Mouse (Mus musculus): ENCODE measurements around the gene Fance. TPM values are rescaled to one million over a fixed set of nuclear protein-coding genes. Genes with fewer than 3 reads are reported as not detected.

Fance gene
- polyA plus RNA-seq, 1 experiment from 2014 or later = 33.7 TPM

DNA sequence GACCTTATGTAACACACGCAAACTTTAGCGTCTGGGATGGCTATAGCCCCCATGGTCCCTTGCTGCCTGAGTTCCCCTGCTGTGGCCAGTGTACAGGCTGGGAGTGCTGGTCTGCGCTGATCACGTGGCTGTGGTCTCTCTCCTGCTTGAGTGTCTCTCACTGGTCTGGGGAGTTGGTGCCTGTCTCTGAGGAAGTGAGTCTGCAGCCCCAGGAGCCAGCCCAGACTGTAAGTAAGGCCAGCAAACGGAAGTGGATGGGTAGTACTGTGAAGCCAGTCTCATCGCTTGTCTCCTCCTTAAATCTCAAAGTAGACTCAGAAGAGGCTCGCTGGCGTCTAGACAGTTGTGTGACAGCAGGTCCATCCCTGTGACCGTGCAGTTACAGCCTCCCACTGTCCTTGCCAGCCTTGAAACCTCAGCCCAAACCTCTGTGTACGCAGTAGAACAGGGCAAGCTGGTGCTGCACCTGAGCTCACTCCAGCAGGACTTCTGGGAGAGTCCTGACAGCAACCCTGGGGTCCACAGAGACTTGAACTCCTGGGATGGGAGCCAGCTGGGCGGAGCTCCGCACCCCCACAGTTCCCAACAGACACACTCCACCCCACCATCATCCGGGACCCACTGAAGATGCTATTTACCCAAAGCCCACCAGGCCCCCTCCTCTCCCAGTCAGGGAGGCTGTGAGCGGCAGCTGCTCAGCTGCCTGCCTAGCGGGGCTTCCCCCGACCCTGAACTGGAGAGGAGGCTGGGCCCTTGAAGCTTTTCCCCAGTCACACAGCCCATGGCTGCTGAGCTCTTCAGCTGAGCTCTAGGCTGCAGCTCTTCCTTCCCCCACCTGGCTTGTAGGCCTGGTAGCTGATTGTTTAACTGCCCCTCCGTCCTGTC, 18.6 kb upstream of the Fance start:
- H3K9ac ChIP-seq = no peak overlapping the region
- 65% methylated on average over 17 of the region's 17 CpGs for WGBS
- no peak overlapping the region for H3K4me2 ChIP-seq
- 0 out of 2 replicates have a peak, but pooled peaks cover 6% of the 10 kb centered on the region for H3K9me3 ChIP-seq (replicated peaks)
- H3K36me3 ChIP-seq = peaks cover 38% of the 10 kb centered on the region
- H3K27me3 ChIP-seq = no peaks in the 10 kb centered on the region
- H3K4me1 ChIP-seq = peaks cover 20% of the 10 kb centered on the region
- H3K4me3 ChIP-seq (replicated peaks) = no peak overlapping the region
- H3K27ac ChIP-seq = no peak overlapping the region
- 0 out of 2 replicates have a peak, but pooled peaks have one; percentile 9 for ATAC-seq (replicated peaks; ENCODE audit: low FRiP score)

DNA sequence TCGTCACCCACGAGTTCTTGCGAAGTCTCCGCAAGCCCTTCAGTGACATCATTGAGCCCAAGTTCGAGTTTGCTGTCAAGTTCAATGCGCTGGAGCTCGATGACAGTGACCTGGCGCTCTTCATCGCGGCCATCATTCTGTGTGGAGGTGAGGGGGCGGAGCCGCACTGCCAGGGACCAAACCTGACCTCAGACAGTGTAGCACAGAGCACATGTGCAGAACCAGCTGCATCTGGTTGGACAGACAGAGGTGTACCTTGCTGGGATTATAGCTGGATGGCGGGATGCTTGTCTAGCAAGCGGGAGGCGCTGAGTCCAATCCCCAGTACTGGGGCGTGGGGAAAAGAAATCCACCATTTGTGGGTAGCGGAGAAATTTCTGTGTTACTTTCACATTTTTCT, 14.4 kb upstream of the Fance start:
- Histone ChIP-seq H3K9me3 (replicated peaks) (no peaks in the 10 kb centered on the region), H3K27ac (no peak overlapping the region), H3K4me1 (peaks cover 27% of the 10 kb centered on the region), H3K9ac (no peak overlapping the region), H3K36me3 (peaks cover 30% of the 10 kb centered on the region), H3K4me3 (replicated peaks) (no peak overlapping the region), H3K27me3 (no peaks in the 10 kb centered on the region), H3K4me2 (no peak overlapping the region)
- 0 out of 2 replicates have a peak, but pooled peaks have one; percentile 33 for ATAC-seq (replicated peaks; ENCODE audit: low FRiP score)
- 93% methylated on average over 17 of the region's 17 CpGs for WGBS

DNA sequence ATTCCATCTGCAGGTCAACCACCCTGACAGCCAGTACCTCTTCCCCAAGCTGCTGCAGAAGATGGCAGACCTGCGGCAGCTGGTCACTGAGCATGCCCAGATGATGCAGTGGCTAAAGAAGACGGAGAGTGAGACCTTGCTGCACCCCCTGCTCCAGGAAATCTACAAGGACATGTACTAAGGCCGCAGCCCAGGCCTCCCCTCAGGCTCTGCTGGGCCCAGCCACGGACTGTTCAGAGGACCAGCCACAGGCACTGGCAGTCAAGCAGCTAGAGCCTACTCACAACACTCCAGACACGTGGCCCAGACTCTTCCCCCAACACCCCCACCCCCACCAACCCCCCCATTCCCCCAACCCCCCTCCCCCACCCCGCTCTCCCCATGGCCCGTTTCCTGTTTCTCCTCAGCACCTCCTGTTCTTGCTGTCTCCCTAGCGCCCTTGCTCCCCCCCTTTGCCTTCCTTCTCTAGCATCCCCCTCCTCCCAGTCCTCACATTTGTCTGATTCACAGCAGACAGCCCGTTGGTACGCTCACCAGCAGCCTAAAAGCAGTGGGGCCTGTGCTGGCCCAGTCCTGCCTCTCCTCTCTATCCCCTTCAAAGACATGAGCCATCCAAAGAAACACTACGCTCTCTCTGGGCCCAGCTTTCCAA, 13.5 kb upstream of the Fance start:
- Histone ChIP-seq H3K27ac (0 out of 2 replicates have a peak overlapping the region, but pooled peaks have one; percentile 30), H3K9me3 (replicated peaks) (no peaks in the 10 kb centered on the region), H3K9ac (no peak overlapping the region), H3K4me2 (no peak overlapping the region), H3K4me3 (replicated peaks) (no peak overlapping the region), H3K4me1 (peaks cover 22% of the 10 kb centered on the region), H3K27me3 (no peaks in the 10 kb centered on the region), H3K36me3 (peaks cover 30% of the 10 kb centered on the region)
- 32% methylated on average over 9 of the region's 11 CpGs for WGBS
- ATAC-seq (replicated peaks; ENCODE audit: low FRiP score) = no peak

DNA sequence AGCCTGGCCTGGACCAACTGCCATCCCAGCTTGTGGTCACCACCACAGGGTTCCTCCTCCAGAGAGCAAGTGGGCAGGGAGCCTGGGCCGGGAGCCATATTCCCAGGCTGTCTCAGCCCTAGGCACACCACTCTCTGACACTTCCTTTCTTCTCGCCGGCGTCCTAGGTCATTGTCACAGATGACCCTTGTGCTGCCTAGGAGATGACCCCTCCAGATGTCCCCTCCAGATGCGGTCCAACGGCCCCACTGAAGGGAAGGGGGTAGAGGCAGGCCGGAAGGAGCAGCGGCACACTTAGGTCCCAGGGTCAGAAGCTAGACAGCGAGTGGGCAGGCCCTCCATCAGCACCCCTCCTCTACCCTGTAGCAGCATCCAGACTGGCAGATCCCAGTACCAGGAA, 13.0 kb upstream of the Fance start:
- H3K9ac ChIP-seq = no peak overlapping the region

DNA sequence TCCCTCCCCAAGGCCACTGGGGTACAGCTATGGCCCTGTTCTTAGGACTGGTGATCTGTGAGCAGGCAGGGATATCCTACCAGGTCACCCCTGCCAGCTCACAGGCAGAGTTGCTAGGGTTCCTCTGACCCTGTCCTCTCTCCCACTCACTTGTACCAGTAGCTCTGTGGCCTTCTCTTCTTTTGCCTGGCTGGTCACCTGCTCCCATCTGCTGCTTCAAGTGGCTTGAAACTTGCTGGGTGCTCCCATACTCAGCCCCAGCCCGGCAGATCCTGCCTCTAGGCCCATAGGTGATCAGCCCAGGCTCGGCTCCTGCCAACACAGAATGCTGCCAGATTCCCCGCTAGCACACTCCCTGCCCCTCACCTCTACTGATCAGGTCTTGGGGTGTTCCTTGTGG, 12.5 kb upstream of the Fance start:
- Histone ChIP-seq H3K9me3 (replicated peaks) (no peaks in the 10 kb centered on the region), H3K4me1 (peaks cover 16% of the 10 kb centered on the region), H3K4me2 (no peak overlapping the region), H3K36me3 (peaks cover 25% of the 10 kb centered on the region), H3K27me3 (no peaks in the 10 kb centered on the region), H3K4me3 (replicated peaks) (no peak overlapping the region), H3K27ac (no peak overlapping the region), H3K9ac (no peak overlapping the region)
- WGBS = 62% methylated on average over 3 of the region's 3 CpGs
- ATAC-seq (replicated peaks; ENCODE audit: low FRiP score) = no peak

More for the DNA sequence above, 13.0 kb upstream of the Fance start:
- Histone ChIP-seq H3K4me3 (replicated peaks) (no peak overlapping the region), H3K36me3 (peaks cover 27% of the 10 kb centered on the region), H3K27ac (0 out of 2 replicates have a peak overlapping the region, but pooled peaks have one; percentile 30), H3K27me3 (no peaks in the 10 kb centered on the region), H3K4me2 (no peak overlapping the region), H3K4me1 (peaks cover 17% of the 10 kb centered on the region), H3K9me3 (replicated peaks) (no peaks in the 10 kb centered on the region)
- ATAC-seq (replicated peaks; ENCODE audit: low FRiP score) = no peak
- 32% methylated on average over 9 of the region's 9 CpGs for WGBS

DNA sequence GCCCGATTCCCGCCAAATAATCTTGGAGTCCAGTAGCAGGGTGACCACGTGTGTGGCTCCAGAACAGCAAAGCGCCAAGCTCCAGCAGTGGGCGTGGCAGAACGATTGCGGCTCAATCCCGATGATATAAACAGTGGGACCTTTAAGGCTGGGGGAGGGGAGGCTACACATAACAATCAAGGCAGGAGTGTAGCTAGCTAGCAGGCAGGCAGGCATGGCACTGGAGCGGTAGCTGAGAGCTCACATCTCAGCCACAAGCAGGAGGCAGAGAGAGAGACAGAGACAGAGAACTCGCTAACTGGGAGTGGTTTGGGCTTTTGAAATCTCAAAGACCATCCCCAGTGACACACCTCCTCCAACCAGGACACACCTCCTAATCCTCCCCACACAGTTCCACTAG, 8.1 kb upstream of the Fance start:
- WGBS = 66% methylated on average over 10 of the region's 10 CpGs
- Histone ChIP-seq H3K9me3 (replicated peaks) (no peaks in the 10 kb centered on the region), H3K4me2 (no peak overlapping the region), H3K9ac (no peak overlapping the region), H3K27ac (no peak overlapping the region), H3K4me3 (replicated peaks) (no peak overlapping the region), H3K36me3 (0 out of 2 replicates have a peak, but pooled peaks cover 2% of the 10 kb centered on the region), H3K27me3 (no peaks in the 10 kb centered on the region), H3K4me1 (peaks cover 14% of the 10 kb centered on the region)
- ATAC-seq (replicated peaks; ENCODE audit: low FRiP score) = no peak

DNA sequence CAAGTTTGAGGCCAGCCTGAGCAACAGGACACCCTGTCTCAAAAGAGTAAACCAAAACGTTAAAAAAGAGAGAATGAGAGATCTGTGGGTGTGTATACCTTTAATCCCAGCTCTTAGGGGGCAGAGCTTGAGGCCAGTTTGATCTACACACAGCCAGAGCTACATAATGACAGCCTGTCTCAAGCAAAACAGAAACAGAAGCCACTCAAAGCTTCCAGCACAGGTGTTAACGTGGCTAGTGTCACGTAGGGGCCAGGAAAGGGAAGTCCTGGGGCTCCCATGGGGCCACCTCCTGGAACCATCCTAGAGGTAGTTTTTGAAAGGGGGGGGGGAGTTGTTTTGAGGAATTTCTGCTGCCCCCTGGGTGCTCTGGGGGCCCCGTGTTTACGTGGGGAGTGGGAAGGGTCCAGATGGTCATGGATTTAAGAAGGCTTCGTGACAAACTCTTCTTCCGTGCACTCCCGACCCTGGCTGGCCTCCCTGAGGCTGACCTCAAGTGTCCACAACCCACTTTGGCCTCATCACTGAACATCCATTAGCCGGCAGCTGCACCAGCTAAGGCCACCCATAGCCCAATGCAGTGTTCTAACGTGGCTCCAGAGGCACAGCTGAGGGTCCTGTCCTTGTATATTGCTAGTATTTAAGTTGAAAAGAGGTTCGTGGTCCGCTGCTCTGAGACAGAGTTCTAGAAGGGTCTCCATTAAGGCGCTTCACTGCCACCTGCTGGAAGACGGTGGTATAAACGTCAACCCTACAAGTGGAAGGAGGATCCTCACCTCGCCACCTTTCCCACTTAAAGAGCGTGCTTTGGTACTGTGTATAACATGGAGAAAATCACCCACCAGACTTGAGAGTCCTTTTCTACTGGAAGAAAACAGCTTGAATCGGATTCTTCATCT, 4.8 kb upstream of the Fance start:
- H3K27me3 ChIP-seq = no peaks in the 10 kb centered on the region
- 0 out of 2 replicates have a peak, but pooled peaks have one; percentile 18 for ATAC-seq (replicated peaks; ENCODE audit: low FRiP score)
- H3K9ac ChIP-seq = no peak overlapping the region
- H3K27ac ChIP-seq = no peak overlapping the region
- peaks cover 22% of the 10 kb centered on the region for H3K4me1 ChIP-seq
- no peaks in the 10 kb centered on the region for H3K36me3 ChIP-seq
- no peaks in the 10 kb centered on the region for H3K9me3 ChIP-seq (replicated peaks)
- peak overlapping the region; percentile 37 for H3K4me2 ChIP-seq
- no peak overlapping the region for H3K4me3 ChIP-seq (replicated peaks)
- 12% methylated on average over 18 of the region's 18 CpGs for WGBS

DNA sequence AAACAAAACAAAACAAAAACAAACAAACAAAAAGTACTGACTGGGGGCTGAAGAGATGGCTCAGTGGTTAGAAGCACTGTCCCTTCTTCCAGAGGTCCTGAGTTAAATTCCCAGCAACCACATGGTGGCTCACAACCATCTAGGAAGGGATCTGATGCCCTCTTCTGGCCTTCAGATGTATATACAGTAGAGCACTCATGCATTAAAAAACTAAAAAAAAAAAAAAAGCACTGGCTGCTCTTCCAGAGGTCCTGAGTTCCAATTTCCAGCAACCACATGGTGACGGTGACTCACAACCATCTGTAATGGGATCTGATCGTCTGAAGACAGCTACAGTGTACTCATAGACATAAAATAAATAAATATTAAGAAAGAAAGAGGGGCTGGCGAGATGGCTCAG, 2.5 kb upstream of the Fance start:
- Histone ChIP-seq H3K27ac (no peak overlapping the region), H3K4me1 (peaks cover 38% of the 10 kb centered on the region), H3K27me3 (no peaks in the 10 kb centered on the region), H3K9me3 (replicated peaks) (no peaks in the 10 kb centered on the region), H3K4me2 (no peak overlapping the region), H3K36me3 (peaks cover 6% of the 10 kb centered on the region; the same call in 1 of the 2 replicates), H3K4me3 (replicated peaks) (no peak overlapping the region), H3K9ac (no peak overlapping the region)
- 79% methylated on average over 3 of the region's 3 CpGs for WGBS
- no peak for ATAC-seq (replicated peaks; ENCODE audit: low FRiP score)

DNA sequence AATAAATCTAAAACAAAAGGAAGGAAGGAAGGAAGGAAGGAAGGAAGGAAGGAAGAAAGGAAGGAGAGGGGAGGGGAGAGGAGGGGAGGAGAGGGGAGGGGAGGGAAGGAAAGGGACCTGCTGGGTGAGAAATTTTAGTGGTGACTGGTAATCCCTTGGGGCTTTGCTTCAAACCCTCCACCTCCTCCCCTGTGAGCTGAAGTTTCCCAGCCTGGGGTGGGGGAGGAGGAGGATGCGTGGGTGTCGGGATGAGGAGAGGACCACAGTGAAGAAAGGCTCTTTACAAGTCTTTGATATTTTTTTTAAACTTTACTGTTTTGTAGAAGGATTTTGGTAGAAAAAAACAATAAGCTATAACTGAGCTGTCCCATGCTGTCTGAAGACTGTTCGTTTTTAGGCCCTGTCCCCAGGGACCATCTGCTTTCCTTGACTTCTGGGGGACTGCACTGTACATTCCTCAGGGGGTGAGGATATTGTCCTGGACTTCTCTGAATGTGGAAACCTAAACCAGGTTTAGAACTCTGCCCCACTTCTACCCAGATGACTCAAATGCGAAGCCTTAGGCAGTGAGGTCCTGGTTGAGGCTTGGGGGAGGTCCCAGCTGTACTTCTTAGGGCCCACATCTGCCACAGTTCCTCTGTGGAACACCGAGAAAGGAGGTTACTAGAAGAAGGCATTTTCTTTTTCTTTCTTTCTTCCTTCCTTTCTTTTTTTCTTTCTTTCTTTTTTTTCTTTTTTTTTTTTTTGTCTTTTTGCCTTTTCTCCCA, 1.8 kb upstream of the Fance start:
- 0 out of 2 replicates have a peak overlapping the region, but pooled peaks have one; percentile 27 for H3K27ac ChIP-seq

DNA sequence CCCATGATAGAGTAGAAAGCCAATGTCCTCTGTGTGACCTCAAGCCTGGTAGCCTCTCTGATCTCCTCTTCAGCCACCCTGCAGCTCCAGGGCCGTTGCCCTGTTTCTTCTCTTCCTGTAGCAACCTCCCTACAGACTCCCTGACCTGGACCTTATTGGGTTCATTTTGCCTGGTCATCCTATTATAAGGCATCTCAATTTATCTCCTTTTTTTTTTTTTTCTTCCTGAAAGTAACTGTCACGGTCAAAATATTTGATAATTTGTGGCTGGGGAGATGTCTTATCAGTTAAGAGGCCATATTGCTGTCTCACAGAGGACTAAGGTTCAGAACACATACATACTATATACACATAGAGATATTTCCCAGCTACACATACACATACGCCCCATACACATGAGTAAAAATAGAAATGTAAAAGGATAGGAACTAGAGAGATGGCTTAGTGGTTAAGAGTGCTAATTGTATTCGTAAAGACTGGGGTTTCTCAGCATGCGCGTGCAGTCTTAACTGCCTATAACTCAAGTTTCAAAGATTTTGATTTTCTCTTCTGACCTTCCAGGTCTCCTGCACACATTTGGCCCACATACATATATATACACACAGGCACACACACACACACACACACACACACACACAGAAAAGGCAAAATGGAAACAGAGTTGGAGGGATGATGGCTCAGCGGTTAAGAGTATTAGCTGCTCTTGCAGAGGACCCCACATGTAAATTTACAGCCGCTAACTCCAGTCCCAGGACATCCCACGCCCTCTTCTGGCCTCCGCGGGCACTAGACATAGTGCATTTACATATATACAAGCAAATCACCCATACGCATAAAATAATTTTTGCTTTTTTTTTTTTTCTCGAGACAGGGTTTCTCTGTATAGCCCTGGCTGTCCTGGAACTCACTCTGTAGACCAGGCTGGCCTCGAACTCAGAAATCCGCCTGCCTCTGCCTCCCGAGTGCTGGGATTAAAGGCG, 797 bp upstream of the Fance start:
- H3K9ac ChIP-seq = 0 out of 2 replicates have a peak overlapping the region, but pooled peaks have one; percentile 14

More for the DNA sequence above, 1.8 kb upstream of the Fance start:
- peaks cover 14% of the 10 kb centered on the region for H3K36me3 ChIP-seq
- H3K9me3 ChIP-seq (replicated peaks) = no peaks in the 10 kb centered on the region
- H3K27me3 ChIP-seq = no peaks in the 10 kb centered on the region
- H3K4me1 ChIP-seq = peaks cover 39% of the 10 kb centered on the region
- H3K4me2 ChIP-seq = no peak overlapping the region
- 57% methylated on average over 5 of the region's 5 CpGs for WGBS
- peak overlapping the region; percentile 21; the same call in 1 of the 2 replicates for H3K9ac ChIP-seq
- H3K4me3 ChIP-seq (replicated peaks) = no peak overlapping the region
- no peak for ATAC-seq (replicated peaks; ENCODE audit: low FRiP score)

More for the DNA sequence above, 797 bp upstream of the Fance start:
- peak overlapping the region; percentile 90 for H3K4me3 ChIP-seq (replicated peaks)
- H3K27ac ChIP-seq = peak overlapping the region; percentile 95
- 23% methylated on average over 17 of the region's 17 CpGs for WGBS
- H3K36me3 ChIP-seq = peaks cover 23% of the 10 kb centered on the region
- H3K9me3 ChIP-seq (replicated peaks) = no peaks in the 10 kb centered on the region
- H3K4me2 ChIP-seq = peak overlapping the region; percentile 74
- H3K4me1 ChIP-seq = peaks cover 39% of the 10 kb centered on the region
- no peaks in the 10 kb centered on the region for H3K27me3 ChIP-seq
- ATAC-seq (replicated peaks; ENCODE audit: low FRiP score) = peak; percentile 1

Data from kidney, embryonic 15.5 days (tissue).